Mouse (Mus musculus) heart, embryonic 14.5 days (tissue): ENCODE results near the gene Ugt1a10. TPM values are rescaled to one million over a fixed set of nuclear protein-coding genes. Genes with fewer than 3 reads are reported as not detected.

Experiments
- ATAC-seq: fragments of 200-750 bp; cut with Nextera tagmentation; 2 replicates; pipeline ENCODE4 v1.8.0; 2017; ENCODE audit warnings: low read depth, moderate TSS enrichment; ENCODE audit not compliant: insufficient number of reproducible peaks, insufficient read depth, low FRiP score
- H3K27ac ChIP-seq, 2 experiments: fragments of 200-500 bp in 1 of 2; fragments of 300-500 bp in 1 of 2; sonication (generic) in 1 of 2; replicated peaks in 1 of 2; 2 replicates each; pipeline ENCODE4 v1.5.1; 2012 to 2014; ENCODE audit warnings: low read depth in 2 of 2, low read length in 2 of 2, control low read depth in 1 of 2, mild to moderate bottlenecking in 1 of 2, mixed read lengths in 1 of 2; ENCODE audit not compliant: control insufficient read depth in 1 of 2, insufficient read depth in 1 of 2
- H3K27me3 ChIP-seq: fragments of 300-500 bp; sonication (generic); 2 replicates; pipeline ENCODE4 v1.6.1; 2014; ENCODE audit warnings: mild to moderate bottlenecking, low read length, control low read depth; ENCODE audit not compliant: control insufficient read depth, insufficient read depth
- H3K36me3 ChIP-seq: fragments of 300-500 bp; sonication (generic); 2 replicates; pipeline ENCODE4 v1.6.1; 2014; ENCODE audit warnings: mild to moderate bottlenecking, control low read depth, low read length, mixed read lengths; ENCODE audit not compliant: control insufficient read depth, insufficient read depth
- H3K4me1 ChIP-seq, 2 experiments: fragments of 200-500 bp in 1 of 2; fragments of 300-500 bp in 1 of 2; sonication (generic) in 1 of 2; 2 replicates each; pipeline ENCODE4 v1.6.1; 2012 to 2014; ENCODE audit warnings: low read length in 2 of 2, control low read depth in 1 of 2, mixed read lengths in 1 of 2; ENCODE audit not compliant: control insufficient read depth in 2 of 2, insufficient read depth in 2 of 2
- H3K4me2 ChIP-seq: fragments of 300-500 bp; sonication (generic); 2 replicates; pipeline ENCODE4 v1.6.1; 2014; ENCODE audit warnings: mild to moderate bottlenecking, low read length
- H3K4me3 ChIP-seq, 2 experiments: fragments of 200-500 bp in 1 of 2; fragments of 300-500 bp in 1 of 2; sonication (generic) in 1 of 2; 2 replicates each; pipeline ENCODE4 v1.5.1; 2012 to 2014; ENCODE audit warnings: low read length in 2 of 2, mild to moderate bottlenecking in 2 of 2, control low read depth in 1 of 2, low read depth in 1 of 2, moderate library complexity in 1 of 2; ENCODE audit not compliant: control insufficient read depth in 1 of 2, insufficient read depth in 1 of 2
- H3K9ac ChIP-seq: fragments of 300-500 bp; sonication (generic); 2 replicates; pipeline ENCODE4 v1.6.1; 2014; ENCODE audit warnings: mild to moderate bottlenecking, low read length
- H3K9me3 ChIP-seq: fragments of 300-500 bp; sonication (generic); 2 replicates; pipeline ENCODE4 v1.6.1; 2016; ENCODE audit warnings: low read length, control low read depth; ENCODE audit not compliant: control insufficient read depth
- WGBS: fragments of 180-500 bp; shearing (Covaris S2); extraction: QIAGEN DNeasy Blood & Tissue Kit; methylation state at CpG from one replicate; pipeline ENCODE4 v1.1.7; 2014; 5-methylcytosine and 5-hydroxymethylcytosine counted together
- polyA plus RNA-seq: library from polyadenylated mRNA; unstranded; fragments of >200 nt; fragmentation: Nextera tagmentation; extraction: Ambion mirVana; gene quantifications from 2 replicates; pipeline ENCODE4 v1.2.1, GENCODE M21; 2014

The Ugt1a10 gene
- polyA plus RNA-seq, 1 experiment from 2014 or later: not detected

DNA sequence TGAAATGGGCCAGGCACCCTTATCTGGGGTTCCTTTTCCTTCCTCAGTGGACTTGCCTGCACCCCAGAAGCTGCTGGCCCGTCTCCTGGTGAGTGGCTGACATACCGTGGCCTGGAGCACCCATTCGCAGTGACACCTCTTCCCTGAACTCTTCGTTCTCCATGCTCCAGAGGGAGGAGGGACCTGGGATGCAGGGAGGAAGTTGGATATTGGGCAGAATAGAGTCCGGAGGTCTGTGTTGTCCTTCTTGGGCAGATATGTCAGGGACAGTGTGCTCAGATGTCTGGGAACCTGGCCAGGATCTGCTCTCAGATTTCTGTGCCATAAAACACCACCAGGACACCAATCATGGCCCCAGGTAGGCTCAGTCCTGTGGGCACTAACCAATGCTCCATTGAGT is 184.9 kb downstream of the Ugt1a10 start:
- Histone ChIP-seq H3K27me3 (no peaks in the 10 kb centered on the region), H3K27ac (no peak overlapping the region), H3K36me3 (no peaks in the 10 kb centered on the region), H3K4me1 (no peaks in the 10 kb centered on the region), H3K9me3 (peaks cover 94% of the 10 kb centered on the region), H3K4me2 (no peak overlapping the region), H3K9ac (no peak overlapping the region), H3K4me3 (no peak overlapping the region)
- WGBS: 66% methylated on average over 5 of the region's 5 CpGs
- ATAC-seq: no peak

DNA sequence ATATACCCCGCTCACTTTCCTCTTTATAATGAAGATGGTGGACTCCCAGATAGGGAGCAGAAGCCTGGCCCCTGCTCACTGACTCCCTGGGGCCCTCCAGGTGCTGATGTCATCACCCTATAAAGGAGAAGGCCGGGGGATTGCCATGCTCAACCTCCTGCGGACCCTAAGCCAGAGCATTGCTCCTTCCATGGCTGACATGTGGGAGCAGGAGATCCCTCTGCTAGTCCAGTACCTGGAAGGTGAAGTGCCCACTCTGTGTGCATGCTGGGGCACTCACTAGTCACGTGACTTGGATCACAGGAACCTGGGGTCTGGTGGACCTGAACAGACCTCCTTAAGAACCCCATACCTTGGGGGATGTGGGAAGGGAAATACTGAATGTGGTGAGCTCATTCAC is 185.4 kb downstream of the Ugt1a10 start:
- no peaks in the 10 kb centered on the region for H3K36me3 ChIP-seq
- no peak overlapping the region for H3K9ac ChIP-seq
- no peaks in the 10 kb centered on the region for H3K4me1 ChIP-seq
- H3K9me3 ChIP-seq: peaks cover 93% of the 10 kb centered on the region
- H3K27ac ChIP-seq: no peak overlapping the region
- ATAC-seq: 0 out of 2 replicates have a peak, but pooled peaks have one; percentile 1
- 59% methylated on average over 4 of the region's 4 CpGs for WGBS
- H3K4me2 ChIP-seq: no peak overlapping the region
- H3K27me3 ChIP-seq: no peaks in the 10 kb centered on the region
- H3K4me3 ChIP-seq: no peak overlapping the region

DNA sequence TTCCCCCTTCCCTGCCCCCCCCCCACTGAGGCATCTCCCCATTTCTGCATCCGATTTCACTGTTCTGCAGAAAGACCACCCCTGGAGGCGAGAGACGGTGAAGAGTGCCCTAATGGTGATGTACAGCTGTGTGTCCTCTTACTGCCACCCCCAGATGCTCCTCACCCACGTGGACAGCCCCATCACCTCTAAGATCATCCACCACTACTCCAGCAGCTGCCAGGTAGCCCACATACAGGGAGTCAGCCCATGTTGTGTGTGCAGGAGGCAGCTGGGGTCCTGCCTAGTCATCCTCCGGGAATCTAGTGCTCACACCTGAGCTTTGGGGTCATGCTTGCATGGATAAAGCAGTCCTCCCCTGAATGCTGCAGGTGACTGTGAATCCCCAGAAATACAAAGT is 188.7 kb downstream of the Ugt1a10 start:
- Histone ChIP-seq H3K9me3 (peaks cover 94% of the 10 kb centered on the region), H3K27ac (no peak overlapping the region), H3K9ac (no peak overlapping the region), H3K36me3 (no peaks in the 10 kb centered on the region), H3K4me1 (no peaks in the 10 kb centered on the region), H3K4me2 (no peak overlapping the region), H3K27me3 (no peaks in the 10 kb centered on the region), H3K4me3 (no peak overlapping the region)
- ATAC-seq: no peak
- WGBS: 57% methylated on average over 5 of the region's 5 CpGs

DNA sequence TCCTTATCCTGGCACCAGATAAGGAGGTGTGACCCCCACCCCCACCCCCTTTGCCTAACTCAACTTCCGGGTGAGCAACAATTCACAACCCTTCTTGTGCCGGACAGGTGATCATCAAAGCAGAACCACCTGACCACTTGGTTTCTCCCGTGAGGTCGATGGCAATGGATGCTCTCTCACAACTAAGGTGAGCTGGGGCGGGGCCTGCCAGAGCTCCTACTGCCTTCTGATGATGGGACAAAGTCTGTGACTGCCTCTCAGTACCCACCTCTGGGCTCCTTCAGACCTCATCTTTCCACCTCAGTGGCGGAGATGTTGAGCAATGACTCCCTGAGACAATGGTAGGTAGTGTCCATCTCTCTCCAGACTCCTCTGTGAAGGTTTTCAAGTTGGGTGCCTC is 190.7 kb downstream of the Ugt1a10 start:
- ATAC-seq: no peak
- WGBS: 75% methylated on average over 6 of the region's 6 CpGs
- Histone ChIP-seq H3K4me1 (no peaks in the 10 kb centered on the region), H3K27me3 (no peaks in the 10 kb centered on the region), H3K4me2 (no peak overlapping the region), H3K36me3 (no peaks in the 10 kb centered on the region), H3K9me3 (peaks cover 94% of the 10 kb centered on the region), H3K4me3 (no peak overlapping the region), H3K9ac (no peak overlapping the region), H3K27ac (no peak overlapping the region)

DNA sequence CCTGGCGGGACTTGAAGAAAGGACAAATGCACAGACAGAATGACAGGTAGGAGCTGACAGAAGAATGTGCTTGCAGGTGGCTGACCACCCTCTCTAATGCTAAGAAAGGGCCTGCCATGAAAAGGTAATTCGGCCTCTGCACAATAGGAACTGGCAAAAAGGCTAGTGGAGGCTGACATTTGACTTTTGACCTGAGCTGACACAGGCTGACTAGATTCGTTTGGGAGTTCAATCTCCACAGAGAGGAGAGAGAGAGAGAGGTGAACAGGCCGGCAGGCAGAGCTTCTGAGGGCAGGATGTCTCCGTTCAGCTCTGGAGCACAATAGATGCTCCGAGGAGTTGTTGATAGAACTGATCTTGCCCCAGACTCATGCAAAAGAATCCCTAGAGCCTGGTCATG is 191.2 kb downstream of the Ugt1a10 start:
- Histone ChIP-seq H3K27me3 (no peaks in the 10 kb centered on the region), H3K36me3 (no peaks in the 10 kb centered on the region), H3K9ac (no peak overlapping the region), H3K27ac (no peak overlapping the region), H3K4me2 (no peak overlapping the region), H3K9me3 (peaks cover 94% of the 10 kb centered on the region), H3K4me1 (no peaks in the 10 kb centered on the region), H3K4me3 (no peak overlapping the region)
- ATAC-seq: no peak
- WGBS: 40% methylated on average over 6 of the region's 6 CpGs

DNA sequence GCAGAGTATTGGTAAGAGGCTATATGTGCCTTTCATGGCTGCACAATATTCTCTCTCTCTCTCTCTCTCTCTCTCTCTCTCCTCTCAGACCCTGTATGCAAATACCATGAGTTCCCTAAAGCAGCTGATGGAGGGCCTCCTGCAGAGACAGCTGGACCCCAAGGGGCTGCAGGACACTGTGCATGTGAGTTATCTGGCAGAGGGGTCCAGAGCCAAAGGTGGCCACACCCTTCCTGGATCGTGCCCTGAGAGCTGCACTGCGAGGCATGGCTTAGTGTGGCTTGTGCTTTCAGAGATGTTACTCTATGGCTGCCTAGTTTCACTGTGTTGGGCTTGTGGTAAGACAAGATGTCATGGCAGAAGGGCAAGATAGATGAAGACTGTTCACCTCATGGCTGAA is 192.5 kb downstream of the Ugt1a10 start:
- no peaks in the 10 kb centered on the region for H3K36me3 ChIP-seq
- no peaks in the 10 kb centered on the region for H3K4me1 ChIP-seq
- no peaks in the 10 kb centered on the region for H3K27me3 ChIP-seq
- 42% methylated on average over 2 of the region's 2 CpGs for WGBS
- H3K27ac ChIP-seq: no peak overlapping the region
- H3K4me3 ChIP-seq: no peak overlapping the region
- no peak overlapping the region for H3K4me2 ChIP-seq
- H3K9me3 ChIP-seq: peaks cover 92% of the 10 kb centered on the region
- no peak overlapping the region for H3K9ac ChIP-seq
- ATAC-seq: no peak

DNA sequence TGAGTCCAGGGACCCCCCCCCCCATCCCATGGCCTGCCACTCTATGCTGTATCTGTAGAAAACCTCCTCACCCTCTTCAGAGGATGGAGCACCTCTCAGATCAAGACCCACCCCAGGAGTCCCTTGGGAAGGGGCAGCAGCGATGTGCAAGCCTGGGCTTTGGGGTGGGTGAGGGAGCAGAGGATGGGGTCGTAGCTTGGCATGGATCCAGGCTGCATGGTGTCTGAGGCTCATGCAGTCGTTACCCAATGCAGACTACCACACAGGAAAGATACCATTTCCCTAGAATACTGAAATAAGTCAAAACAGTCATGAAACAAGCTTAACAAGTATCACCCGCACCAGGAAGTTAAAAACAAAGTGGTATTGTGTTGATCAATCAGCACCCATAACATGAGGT is 193.5 kb downstream of the Ugt1a10 start:
- Histone ChIP-seq H3K4me2 (no peak overlapping the region), H3K4me1 (no peaks in the 10 kb centered on the region), H3K9ac (no peak overlapping the region), H3K27me3 (no peaks in the 10 kb centered on the region), H3K36me3 (no peaks in the 10 kb centered on the region), H3K4me3 (no peak overlapping the region), H3K9me3 (peaks cover 94% of the 10 kb centered on the region), H3K27ac (no peak overlapping the region)
- ATAC-seq: no peak
- 59% methylated on average over 4 of the region's 4 CpGs for WGBS

DNA sequence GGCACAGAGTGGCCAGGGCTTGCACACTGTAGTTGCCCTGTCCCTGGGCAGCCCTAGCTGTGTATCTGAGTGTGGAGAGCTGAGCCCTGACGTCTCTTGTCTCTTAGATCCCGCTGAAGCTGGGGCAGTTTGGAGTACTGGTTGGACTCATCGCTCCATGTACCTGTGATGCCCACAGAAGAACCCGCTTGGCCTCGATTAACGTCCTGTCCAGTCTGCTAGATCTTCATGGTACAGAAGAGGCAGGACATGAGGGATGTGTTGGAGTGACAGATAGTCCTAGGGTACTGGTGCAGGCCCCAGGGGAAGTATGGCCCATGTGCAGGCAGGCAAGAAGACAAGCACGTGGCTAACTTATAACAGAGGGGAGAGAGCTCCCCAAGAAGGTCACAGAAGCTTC is 194.4 kb downstream of the Ugt1a10 start:
- H3K9me3 ChIP-seq: peaks cover 95% of the 10 kb centered on the region
- H3K27ac ChIP-seq: no peak overlapping the region
- H3K4me2 ChIP-seq: no peak overlapping the region
- 69% methylated on average over 7 of the region's 7 CpGs for WGBS
- H3K36me3 ChIP-seq: no peaks in the 10 kb centered on the region
- no peak overlapping the region for H3K9ac ChIP-seq
- H3K4me1 ChIP-seq: no peaks in the 10 kb centered on the region
- no peak for ATAC-seq
- H3K27me3 ChIP-seq: no peaks in the 10 kb centered on the region
- H3K4me3 ChIP-seq: no peak overlapping the region
